Mouse (Mus musculus): ENCODE measurements at regions not wholly inside any gene's neighbourhood (a gene's known extent, or its start where the extent isn't known, plus 50 kb on each side); places are given as distances from the start of the nearest gene placed in this dataset.

GRCm38 (mm10) chr2:46441348-46441747, 1324.2 kb upstream of the Zeb2 start:
- no peak for TF ChIP-seq CTCF (IDR thresholded peaks at IDR 0.05; ENCODE audit: low read depth)
- TF ChIP-seq EP300 (IDR thresholded peaks at IDR 0.05; ENCODE audit: low read depth), result no peak
